18 mouse cellular contexts compared by ENCODE assay signal in the genomic region with DNA sequence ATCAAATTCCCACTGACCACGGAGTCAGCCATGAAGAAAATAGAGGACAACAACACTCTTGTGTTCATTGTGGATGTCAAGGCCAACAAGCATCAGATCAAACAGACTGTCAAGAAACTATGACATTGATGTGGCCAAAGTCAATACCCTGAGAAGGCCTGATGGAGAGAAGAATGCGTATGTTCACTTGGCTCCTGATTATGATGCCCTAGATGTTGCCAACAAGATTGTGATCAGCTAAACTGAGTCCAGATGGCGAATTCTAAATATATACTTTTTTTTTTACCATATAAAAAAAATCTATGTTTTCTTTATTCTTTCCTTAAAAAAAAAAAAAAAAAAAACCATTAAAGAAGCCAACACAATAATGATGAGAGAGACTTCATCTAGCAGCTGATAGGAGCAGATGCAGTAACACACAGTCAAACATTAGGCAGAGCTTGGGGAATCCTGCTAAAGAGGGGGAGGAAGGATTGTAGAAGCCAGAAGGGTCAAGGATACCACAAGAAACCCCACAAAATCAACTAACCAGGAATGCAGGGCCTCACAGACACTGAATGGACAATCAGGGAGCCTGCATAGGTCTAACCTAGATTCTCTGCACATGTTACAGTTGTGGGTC. TPM values are rescaled to one million over a fixed set of nuclear protein-coding genes. Genes with fewer than 3 reads are reported as not detected.
A peak's percentile ranks its signal among the peaks of the same experiment; 100 is the strongest.
DNase-seq lines count a peak whose midpoint lies in the region; ATAC-seq and TF ChIP-seq lines count a peak whose summit lies in the region.
"Had no signal": no experiment of that assay in that cellular context is flagged by ENCODE, and none has a peak within 500 bp of the region (broad histone marks: within the 10 kb centered on the region; RNA-seq: fewer than 3 reads in every experiment).

No protein-coding gene starts in this region.

- H3K4me2 ChIP-seq in heart, embryonic 11.5 days: no peak overlapping the region
- H3K4me2 ChIP-seq: forebrain, embryonic 13.5 days; hindbrain, embryonic 13.5 days; lung, embryonic 15.5 days; midbrain, embryonic 11.5 days; neural tube, embryonic 12.5 days had no signal

- no peaks in the 10 kb centered on the region for H3K79me2 ChIP-seq in macrophage (ENCODE audit: inconsistent target)

- no peaks in the 10 kb centered on the region for H3K36me3 ChIP-seq in heart, embryonic 11.5 days (ENCODE audit: control insufficient read depth, insufficient read depth, low read length)
- H3K36me3 ChIP-seq in macrophage (ENCODE audit: inconsistent target): no peaks in the 10 kb centered on the region
- H3K36me3 ChIP-seq: hindbrain, embryonic 13.5 days; lung, embryonic 15.5 days; neural tube, embryonic 12.5 days had no signal

- peak overlapping the region; percentile 65 for H3K27ac ChIP-seq in heart, embryonic 11.5 days (ENCODE audit: low read depth, low read length)
- peak overlapping the region; percentile 60; the same call in 1 of the 2 replicates for H3K27ac ChIP-seq in layer of hippocampus, adult 2 months
- H3K27ac ChIP-seq in brown adipose tissue, adult 24 weeks (replicated peaks; ENCODE audit: low read depth, low read length): peak overlapping the region; percentile 70; the same call in 1 of the 2 replicates
- H3K27ac ChIP-seq in macrophage: peak overlapping the region; percentile 24; the same call in 1 of the 2 replicates
- H3K27ac ChIP-seq: forebrain, embryonic 13.5 days; hindbrain, embryonic 13.5 days; liver, embryonic 14.5 days; lung, embryonic 15.5 days; neural tube, embryonic 12.5 days had no signal

- H3K4me3 ChIP-seq in heart, embryonic 11.5 days (ENCODE audit: low read depth, low read length): no peak overlapping the region
- no peak overlapping the region for H3K4me3 ChIP-seq in layer of hippocampus, adult 2 months
- H3K4me3 ChIP-seq in brown adipose tissue, adult 24 weeks (ENCODE audit: insufficient read depth, low read depth, low read length): no peak overlapping the region
- H3K4me3 ChIP-seq in macrophage (ENCODE audit: inconsistent target): no peak overlapping the region
- H3K4me3 ChIP-seq: forebrain, embryonic 13.5 days; hindbrain, embryonic 13.5 days; lung, embryonic 15.5 days; neural tube, embryonic 12.5 days had no signal

- TF ChIP-seq CTCF in layer of hippocampus, adult 2 months (conservative IDR thresholded peaks at IDR 0.05): no peak

- no peaks in the 10 kb centered on the region for H3K27me3 ChIP-seq in heart, embryonic 11.5 days (ENCODE audit: control insufficient read depth, insufficient read depth, low read length)
- H3K27me3 ChIP-seq: forebrain, embryonic 13.5 days; hindbrain, embryonic 13.5 days; lung, embryonic 15.5 days; neural tube, embryonic 12.5 days had no signal

- DNase-seq in heart, adult 9 months (ENCODE audit: low spot score in 2 of 2): no peak
- no peak for DNase-seq in layer of hippocampus, adult 2 months (ENCODE audit: low spot score in 2 of 2)
- DNase-seq in layer of hippocampus, adult 8-10 months (ENCODE audit: low spot score in 2 of 2): no peak
- no peak for DNase-seq in urinary bladder, adult 2 months (ENCODE audit: low spot score)
- DNase-seq: adrenal gland, adult 2 months; cerebellum, adult 9-11 months; gastrocnemius, postnatal 36 days; kidney, postnatal 10 days had no signal

- H3K9me3 ChIP-seq in heart, embryonic 11.5 days (replicated peaks; ENCODE audit: control insufficient read depth, low read length): no peaks in the 10 kb centered on the region
- H3K9me3 ChIP-seq: forebrain, embryonic 13.5 days; hindbrain, embryonic 13.5 days; lung, embryonic 15.5 days; neural tube, embryonic 12.5 days had no signal

- H3K4me1 ChIP-seq in heart, embryonic 11.5 days (ENCODE audit: control insufficient read depth, insufficient read depth, low read length): no peaks in the 10 kb centered on the region; the same call in none of the 2 replicates
- H3K4me1 ChIP-seq in brown adipose tissue, adult 24 weeks (ENCODE audit: control insufficient read depth, insufficient read depth, insufficient read length, low read length): peaks cover 7% of the 10 kb centered on the region; the same call in 1 of the 2 replicates
- H3K4me1 ChIP-seq: forebrain, embryonic 13.5 days; hindbrain, embryonic 13.5 days; lung, embryonic 15.5 days; neural tube, embryonic 12.5 days had no signal

- ATAC-seq in heart, embryonic 11.5 days (replicated peaks; ENCODE audit: insufficient number of reproducible peaks, low FRiP score, low TSS enrichment): no peak
- ATAC-seq: forebrain, embryonic 13.5 days; inflammation-experienced regulatory T-cells, adult 6 months had no signal

- no peak overlapping the region for H3K9ac ChIP-seq in heart, embryonic 11.5 days (ENCODE audit: low read depth, low read length)
- H3K9ac ChIP-seq: forebrain, embryonic 13.5 days; hindbrain, embryonic 13.5 days; liver, embryonic 14.5 days; lung, embryonic 15.5 days; neural tube, embryonic 12.5 days had no signal

- WGBS in heart, embryonic 11.5 days (ENCODE audit: insufficient replicate concordance): 90% methylated on average over 3 of the region's 3 CpGs
- WGBS in macrophage (ENCODE audit: missing documents): 100% methylated on average over 3 of the region's 3 CpGs

RNA-seq across cellular contexts. Expression of gene 4931440F15Rik, which starts 15.2 kb away (rescaled TPM):
- 0.15 and 0.21 TPM in 2 replicates for polyA plus RNA-seq in heart, embryonic 11.5 days (2014; fragmentation: Nextera tagmentation; extraction: Ambion mirVana)
- total RNA-seq in layer of hippocampus, adult 2 months (2021): 1 to 10 TPM; 2.4 to 3.1 TPM
- 1 to 10 TPM; 2.5 to 3.2 (median 2.7) TPM for total RNA-seq in layer of hippocampus, adult 8-10 months (2022)
- polyA plus RNA-seq in brown adipose tissue, adult 24 weeks (2012; ENCODE audit: insufficient read depth, insufficient read length, missing spikeins): not detected in 2 replicates
- 1 to 10 TPM in 13 of 26 experiments, under 1 TPM in 13; 0.21 to 1.8 (median 1.0) TPM for total RNA-seq in macrophage (2018; cell fraction: chromatin; rRNA removed)
- under 1 TPM in 7 of 26 experiments, not detected in 19; 0.03 to 0.18 (median 0.05) TPM for total RNA-seq in macrophage (2018; cell fraction: cytosol; rRNA removed)
- 1 to 10 TPM in 1 of 26 experiments, under 1 TPM in 23, not detected in 2; 0.12 to 1.1 (median 0.46) TPM for total RNA-seq in macrophage (2018; cell fraction: nucleus; rRNA removed)
- polyA plus RNA-seq in macrophage (2018): not detected in 3 replicates
- polyA plus RNA-seq in urinary bladder, adult 2 months (2012; rRNA removed): 0.04 and 0.15 TPM in 2 replicates
- polyA plus RNA-seq: midbrain, embryonic 11.5 days had no signal
